Mouse (Mus musculus) heart, embryonic 10.5 days (tissue): ENCODE data around the gene Cisd2. TPM values are rescaled to one million over a fixed set of nuclear protein-coding genes. Genes with fewer than 3 reads are reported as not detected.

Source experiments
- DNase-seq: peaks from one replicate; pipeline ENCODE4 v3.0.0-alpha.2; 2017; ENCODE audit warnings: low spot score
- H3K27ac ChIP-seq: fragments of 300-500 bp; sonication (generic); 2 replicates; pipeline ENCODE4 v1.5.1; 2016; ENCODE audit warnings: mild to moderate bottlenecking
- H3K27me3 ChIP-seq: fragments of 300-500 bp; sonication (generic); 2 replicates; pipeline ENCODE4 v1.6.1; 2016; ENCODE audit warnings: mild to moderate bottlenecking; ENCODE audit not compliant: poor library complexity, insufficient read depth, severe bottlenecking
- H3K36me3 ChIP-seq: fragments of 300-500 bp; sonication (generic); 2 replicates; pipeline ENCODE4 v1.6.1; 2016; ENCODE audit warnings: mild to moderate bottlenecking, moderate library complexity
- H3K4me1 ChIP-seq: fragments of 300-500 bp; sonication (generic); 2 replicates; pipeline ENCODE4 v1.6.1; 2016; ENCODE audit warnings: mild to moderate bottlenecking
- H3K4me3 ChIP-seq: fragments of 300-500 bp; sonication (generic); 2 replicates; pipeline ENCODE4 v1.5.1; 2016; ENCODE audit warnings: mild to moderate bottlenecking, moderate library complexity
- H3K9me3 ChIP-seq: fragments of 300-500 bp; sonication (generic); 2 replicates; pipeline ENCODE4 v1.6.1; 2016; ENCODE audit warnings: mild to moderate bottlenecking, moderate library complexity
- WGBS: fragments of 180-500 bp; shearing (Covaris S2); methylation state at CpG from one replicate; pipeline ENCODE4 v1.1.7; 2016; 5-methylcytosine and 5-hydroxymethylcytosine counted together
- polyA plus RNA-seq: library from polyadenylated mRNA; unstranded; fragments of >200 nt; fragmentation: Nextera tagmentation; extraction: Ambion mirVana; gene quantifications from 2 replicates; pipeline ENCODE4 v1.2.1, GENCODE M21; 2016

Gene Cisd2
- polyA plus RNA-seq, 1 experiment from 2014 or later = 66.2 TPM

GRCm38 (mm10) chr3:135436901-135437616, 13.3 kb upstream of the Cisd2 start:
- Histone ChIP-seq H3K27me3 (no peaks in the 10 kb centered on the region), H3K36me3 (peaks cover 15% of the 10 kb centered on the region; the same call in 1 of the 2 replicates), H3K4me1 (peaks cover 16% of the 10 kb centered on the region), H3K27ac (peak overlapping the region; percentile 100), H3K4me3 (peak overlapping the region; percentile 97), H3K9me3 (no peaks in the 10 kb centered on the region)
- WGBS = 56% methylated on average over 14 of the region's 14 CpGs
- no peak for DNase-seq

GRCm38 (mm10) chr3:135422856-135423607, 693 bp downstream of the Cisd2 start:
- Histone ChIP-seq H3K36me3 (peaks cover 3% of the 10 kb centered on the region), H3K27ac (peak overlapping the region; percentile 98), H3K27me3 (no peaks in the 10 kb centered on the region), H3K4me3 (peak overlapping the region; percentile 81), H3K9me3 (no peaks in the 10 kb centered on the region), H3K4me1 (peaks cover 16% of the 10 kb centered on the region)
- WGBS = under 1% methylated on average over 103 of the region's 103 CpGs
- DNase-seq = peak; percentile 91

DNA sequence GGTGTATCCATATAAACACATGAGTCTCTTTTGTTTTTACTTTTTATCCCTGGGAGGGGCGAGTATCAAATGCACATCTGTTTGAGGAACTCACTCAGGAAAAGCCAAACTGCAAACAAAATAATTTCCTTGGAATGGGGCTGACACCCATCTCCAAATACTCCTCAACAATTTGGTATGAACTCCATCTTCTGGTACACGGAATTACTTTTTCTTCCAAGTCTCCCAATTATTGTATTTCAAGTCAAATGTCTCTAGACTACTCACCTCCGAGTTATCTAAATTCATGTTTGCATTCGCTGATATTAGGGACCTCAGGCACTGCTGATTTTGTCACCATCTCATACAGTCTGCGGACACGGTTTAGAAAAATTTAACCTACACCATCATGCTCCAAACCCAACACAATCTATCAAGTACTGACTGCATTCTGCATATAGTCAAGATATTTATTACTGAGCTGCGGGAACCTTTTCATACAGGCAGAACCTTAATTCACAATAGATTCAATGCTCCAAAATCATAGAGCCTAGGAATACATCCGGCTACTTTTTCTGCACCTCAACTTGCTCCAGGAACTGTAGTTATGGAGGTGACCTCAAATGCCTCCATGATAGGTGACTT, 1.4 kb downstream of the Cisd2 start:
- DNase-seq = no peak
- peak overlapping the region; percentile 81 for H3K4me3 ChIP-seq
- H3K9me3 ChIP-seq = no peaks in the 10 kb centered on the region
- H3K4me1 ChIP-seq = peaks cover 20% of the 10 kb centered on the region
- H3K36me3 ChIP-seq = peaks cover 5% of the 10 kb centered on the region
- 29% methylated on average over 8 of the region's 8 CpGs for WGBS
- no peaks in the 10 kb centered on the region for H3K27me3 ChIP-seq
- peak overlapping the region; percentile 98 for H3K27ac ChIP-seq

DNA sequence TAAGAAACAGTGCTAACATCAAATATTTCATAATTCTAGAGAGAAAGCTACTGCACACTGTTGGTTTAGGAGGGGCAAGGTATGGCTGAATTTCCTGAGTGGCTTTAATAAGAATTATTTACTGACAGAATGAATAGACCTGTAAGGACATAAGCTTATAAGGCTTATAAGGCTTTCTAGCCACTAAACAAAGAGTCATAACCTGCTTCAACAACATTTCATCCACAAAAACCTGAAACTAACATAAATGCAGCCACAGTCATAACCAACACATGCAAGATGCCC, 2.5 kb downstream of the Cisd2 start:
- Histone ChIP-seq H3K4me3 (no peak overlapping the region), H3K27ac (no peak overlapping the region), H3K36me3 (peaks cover 9% of the 10 kb centered on the region), H3K4me1 (peaks cover 22% of the 10 kb centered on the region), H3K27me3 (no peaks in the 10 kb centered on the region), H3K9me3 (no peaks in the 10 kb centered on the region)
- DNase-seq = no peak

- H3K27ac ChIP-seq = no peak overlapping the region
- H3K9me3 ChIP-seq = no peaks in the 10 kb centered on the region
- H3K4me1 ChIP-seq = peaks cover 22% of the 10 kb centered on the region
- H3K36me3 ChIP-seq = peaks cover 12% of the 10 kb centered on the region
- no peak overlapping the region for H3K4me3 ChIP-seq
- DNase-seq = no peak
- no peaks in the 10 kb centered on the region for H3K27me3 ChIP-seq
- 90% methylated on average over 9 of the region's 9 CpGs for WGBS
These were observed 3.0 kb downstream of the Cisd2 start for GRCm38 (mm10) chr3:135420542-135421309.

- no peaks in the 10 kb centered on the region for H3K9me3 ChIP-seq
- DNase-seq = no peak
These were observed 5.9 kb downstream of the Cisd2 start for GRCm38 (mm10) chr3:135417799-135418198.

GRCm38 (mm10) chr3:135417245-135417644, 6.5 kb downstream of the Cisd2 start:
- H3K4me1 ChIP-seq = peaks cover 43% of the 10 kb centered on the region
- WGBS = 92% methylated on average over 3 of the region's 3 CpGs
- H3K27ac ChIP-seq = no peak overlapping the region
- no peaks in the 10 kb centered on the region for H3K9me3 ChIP-seq
- H3K36me3 ChIP-seq = peaks cover 12% of the 10 kb centered on the region
- no peak overlapping the region for H3K4me3 ChIP-seq
- H3K27me3 ChIP-seq = no peaks in the 10 kb centered on the region
- DNase-seq = no peak

More at GRCm38 (mm10) chr3:135417799-135418198, 5.9 kb downstream of the Cisd2 start:
- Histone ChIP-seq H3K27me3 (no peaks in the 10 kb centered on the region), H3K27ac (no peak overlapping the region), H3K4me1 (peaks cover 39% of the 10 kb centered on the region), H3K36me3 (peaks cover 12% of the 10 kb centered on the region), H3K4me3 (no peak overlapping the region)
- 67% methylated on average over 3 of the region's 3 CpGs for WGBS

- Histone ChIP-seq H3K27me3 (no peaks in the 10 kb centered on the region), H3K4me1 (peaks cover 42% of the 10 kb centered on the region), H3K9me3 (no peaks in the 10 kb centered on the region), H3K27ac (peak overlapping the region; percentile 62), H3K4me3 (peak overlapping the region; percentile 18; the same call in 1 of the 2 replicates), H3K36me3 (peaks cover 34% of the 10 kb centered on the region)
- 36% methylated on average over 9 of the region's 9 CpGs for WGBS
- DNase-seq = peak; percentile 92
These were observed 11.9 kb downstream of the Cisd2 start for GRCm38 (mm10) chr3:135411824-135412223.

DNA sequence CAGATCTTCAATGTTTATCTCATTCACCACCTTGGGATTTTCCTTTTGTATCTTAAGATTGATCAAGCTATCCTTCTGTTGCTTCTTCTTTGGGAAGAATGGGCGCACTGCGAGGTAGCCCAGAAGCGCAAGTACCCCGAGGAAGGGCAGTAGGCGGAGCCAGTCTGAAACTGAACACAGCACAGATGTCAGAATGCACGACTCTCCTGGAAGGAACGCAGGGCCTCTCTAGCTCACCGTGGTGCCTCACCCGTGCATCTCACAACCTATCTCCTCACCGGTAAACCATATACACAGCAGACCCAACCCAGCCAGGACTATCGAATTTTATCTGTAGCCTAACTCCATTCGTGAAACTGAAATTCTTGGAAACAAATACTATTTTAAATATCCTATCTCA, 12.7 kb downstream of the Cisd2 start:
- Histone ChIP-seq H3K27ac (peak overlapping the region; percentile 5; the same call in 1 of the 2 replicates), H3K4me3 (no peak overlapping the region), H3K4me1 (peaks cover 39% of the 10 kb centered on the region), H3K27me3 (no peaks in the 10 kb centered on the region), H3K9me3 (no peaks in the 10 kb centered on the region), H3K36me3 (peaks cover 36% of the 10 kb centered on the region)
- WGBS = 73% methylated on average over 12 of the region's 12 CpGs
- no peak for DNase-seq

- Histone ChIP-seq H3K4me3 (no peak overlapping the region), H3K27me3 (no peaks in the 10 kb centered on the region), H3K27ac (no peak overlapping the region), H3K9me3 (no peaks in the 10 kb centered on the region), H3K4me1 (peaks cover 32% of the 10 kb centered on the region), H3K36me3 (peaks cover 44% of the 10 kb centered on the region)
- 90% methylated on average over 5 of the region's 5 CpGs for WGBS
- DNase-seq = no peak
These were observed 14.5 kb downstream of the Cisd2 start for GRCm38 (mm10) chr3:135409219-135409618.

GRCm38 (mm10) chr3:135407351-135407750, 16.4 kb downstream of the Cisd2 start:
- WGBS = 67% methylated on average over 8 of the region's 9 CpGs
- no peak overlapping the region for H3K4me3 ChIP-seq
- DNase-seq = no peak
- peaks cover 24% of the 10 kb centered on the region for H3K4me1 ChIP-seq
- no peaks in the 10 kb centered on the region for H3K9me3 ChIP-seq
- H3K36me3 ChIP-seq = peaks cover 44% of the 10 kb centered on the region
- no peak overlapping the region for H3K27ac ChIP-seq
- H3K27me3 ChIP-seq = no peaks in the 10 kb centered on the region

DNA sequence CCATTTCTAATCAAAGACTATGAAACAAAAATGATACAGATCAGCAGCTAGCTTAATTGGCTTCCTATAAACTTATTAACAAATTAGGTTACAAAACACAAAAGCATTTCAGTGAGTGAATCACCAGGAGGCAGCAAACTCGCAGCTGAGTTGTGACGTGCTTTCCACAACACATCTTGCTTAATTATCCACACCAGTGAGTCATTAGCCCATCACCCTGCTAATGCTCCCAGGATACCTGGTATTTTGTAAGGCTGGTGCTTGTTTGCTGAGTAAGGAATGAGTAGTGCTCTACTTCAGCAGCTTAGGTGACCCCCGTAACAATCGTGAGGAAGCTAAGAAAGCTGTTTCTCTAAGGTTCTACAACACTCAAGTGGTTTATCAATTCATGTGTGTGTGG, 19.1 kb downstream of the Cisd2 start:
- Histone ChIP-seq H3K4me3 (no peak overlapping the region), H3K9me3 (no peaks in the 10 kb centered on the region), H3K27me3 (no peaks in the 10 kb centered on the region), H3K36me3 (peaks cover 35% of the 10 kb centered on the region), H3K4me1 (peaks cover 19% of the 10 kb centered on the region), H3K27ac (no peak overlapping the region)
- DNase-seq = no peak
- WGBS = 77% methylated on average over 4 of the region's 4 CpGs
